Mouse (Mus musculus): Measurements from ENCODE around the gene Hist1h1e. TPM values are rescaled to one million over a fixed set of nuclear protein-coding genes. Genes with fewer than 3 reads are reported as not detected.
"Not testable (repeated sequence)": the region's sequence is repeated elsewhere in the genome, so short reads cannot be mapped to it uniquely, and the experiment has no call there.

The Hist1h1e gene
- polyA plus RNA-seq, 1 experiment from 2014 or later, result 17.6 TPM

DNA sequence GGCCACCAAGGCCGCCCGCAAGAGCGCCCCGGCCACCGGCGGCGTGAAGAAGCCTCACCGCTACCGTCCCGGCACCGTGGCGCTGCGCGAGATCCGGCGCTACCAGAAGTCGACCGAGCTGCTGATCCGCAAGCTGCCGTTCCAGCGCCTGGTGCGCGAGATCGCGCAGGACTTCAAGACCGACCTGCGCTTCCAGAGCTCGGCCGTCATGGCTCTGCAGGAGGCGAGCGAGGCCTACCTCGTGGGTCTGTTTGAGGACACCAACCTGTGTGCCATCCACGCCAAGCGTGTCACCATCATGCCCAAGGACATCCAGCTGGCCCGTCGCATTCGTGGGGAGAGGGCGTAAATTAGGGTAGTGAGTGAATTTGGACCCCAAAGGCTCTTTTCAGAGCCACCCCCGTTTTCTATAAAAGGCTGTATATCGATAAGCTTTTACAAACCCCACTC lies 46.5 kb downstream of the Hist1h1e start:
- Histone ChIP-seq H3K27ac (ENCODE audit: low read depth, low read length) (peak overlapping the region; percentile 78), H3K4me3 (ENCODE audit: low read length) (peak overlapping the region; percentile 54), H3K4me2 (replicated peaks; ENCODE audit: low read depth, low read length) (peak overlapping the region; percentile 60), H3K9ac (ENCODE audit: low read depth, low read length) (peak overlapping the region; percentile 80)
- 0% methylated on average over 8 of the region's 40 CpGs for WGBS
- not testable (repeated sequence) for H3K27me3 ChIP-seq (ENCODE audit: control insufficient read depth, insufficient read depth, low read length); H3K9me3 ChIP-seq (ENCODE audit: control insufficient read depth, low read length); H3K4me1 ChIP-seq (ENCODE audit: control insufficient read depth, insufficient read depth, low read length); ATAC-seq (ENCODE audit: low FRiP score, low TSS enrichment); H3K36me3 ChIP-seq (ENCODE audit: control insufficient read depth, insufficient read depth, low read length)

- Histone ChIP-seq H3K27me3 (ENCODE audit: control insufficient read depth, insufficient read depth, low read length) (no peaks in the 10 kb centered on the region), H3K4me1 (ENCODE audit: control insufficient read depth, insufficient read depth, low read length) (0 out of 2 replicates have a peak, but pooled peaks cover 6% of the 10 kb centered on the region), H3K9ac (ENCODE audit: low read depth, low read length) (peak within 1 kb of the TSS; percentile 80), H3K4me3 (ENCODE audit: low read length) (peak within 1 kb of the TSS; percentile 54), H3K27ac (ENCODE audit: low read depth, low read length) (peak within 1 kb of the TSS; percentile 94), H3K4me2 (replicated peaks; ENCODE audit: low read depth, low read length) (peak within 1 kb of the TSS; percentile 60), H3K9me3 (ENCODE audit: control insufficient read depth, low read length) (no peaks in the 10 kb centered on the region), H3K36me3 (ENCODE audit: control insufficient read depth, insufficient read depth, low read length) (no peaks in the 10 kb centered on the region)
- peak; percentile 66 for ATAC-seq (ENCODE audit: low FRiP score, low TSS enrichment)
- WGBS, result under 1% methylated on average over 18 of the region's 18 CpGs
Measured at GRCm38 (mm10) chr13:23575271-23575851, 47.0 kb downstream of the Hist1h1e start, which contains the start of gene Hist1h3d. Gene Hist1h3d (plus strand): TSS chr13:23575763.

DNA sequence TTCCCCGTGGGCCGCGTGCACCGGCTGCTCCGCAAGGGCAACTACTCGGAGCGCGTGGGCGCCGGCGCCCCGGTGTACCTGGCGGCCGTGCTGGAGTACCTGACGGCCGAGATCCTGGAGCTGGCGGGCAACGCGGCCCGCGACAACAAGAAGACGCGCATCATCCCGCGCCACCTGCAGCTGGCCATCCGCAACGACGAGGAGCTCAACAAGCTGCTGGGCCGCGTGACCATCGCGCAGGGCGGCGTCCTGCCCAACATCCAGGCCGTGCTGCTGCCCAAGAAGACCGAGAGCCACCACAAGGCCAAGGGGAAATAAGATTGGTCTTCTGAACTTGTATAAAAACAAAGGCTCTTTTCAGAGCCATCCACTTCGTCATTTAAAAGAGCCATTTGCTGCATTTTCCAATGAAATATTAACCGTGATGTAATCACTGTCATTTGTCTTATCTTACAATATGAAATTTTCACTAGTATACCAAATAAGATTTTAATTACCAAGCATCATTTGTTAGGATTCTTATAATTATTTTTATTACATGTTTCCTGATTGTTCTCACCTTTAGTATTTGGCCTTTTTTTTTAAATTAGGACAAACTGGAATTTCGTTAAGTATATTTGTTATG lies 47.7 kb downstream of the Hist1h1e start:
- 4% methylated on average over 7 of the region's 39 CpGs for WGBS
- Histone ChIP-seq H3K27ac (ENCODE audit: low read depth, low read length) (peak overlapping the region; percentile 94), H3K4me3 (ENCODE audit: low read length) (peak overlapping the region; percentile 54), H3K4me2 (replicated peaks; ENCODE audit: low read depth, low read length) (peak overlapping the region; percentile 46), H3K9ac (ENCODE audit: low read depth, low read length) (peak overlapping the region; percentile 82)
- H3K4me1 ChIP-seq (ENCODE audit: control insufficient read depth, insufficient read depth, low read length); H3K9me3 ChIP-seq (ENCODE audit: control insufficient read depth, low read length); ATAC-seq (ENCODE audit: low FRiP score, low TSS enrichment); H3K36me3 ChIP-seq (ENCODE audit: control insufficient read depth, insufficient read depth, low read length); H3K27me3 ChIP-seq (ENCODE audit: control insufficient read depth, insufficient read depth, low read length): not testable (repeated sequence)

GRCm38 (mm10) chr13:23573898-23574524 lies 48.3 kb downstream of the Hist1h1e start, which contains the start of the genes Hist1h2bf and Hist1h2ad:
Gene Hist1h2bf (minus strand): TSS chr13:23574196.
Gene Hist1h2ad (plus strand): TSS chr13:23574381.
- H3K9me3 ChIP-seq (ENCODE audit: control insufficient read depth, low read length); H3K4me1 ChIP-seq (ENCODE audit: control insufficient read depth, insufficient read depth, low read length); H3K27me3 ChIP-seq (ENCODE audit: control insufficient read depth, insufficient read depth, low read length); H3K36me3 ChIP-seq (ENCODE audit: control insufficient read depth, insufficient read depth, low read length): not testable (repeated sequence)
- WGBS, result under 1% methylated on average over 30 of the region's 42 CpGs
- ATAC-seq (ENCODE audit: low FRiP score, low TSS enrichment), result peak; percentile 92
- peak within 1 kb of the TSS; percentile 82 for H3K9ac ChIP-seq (ENCODE audit: low read depth, low read length)
- H3K27ac ChIP-seq (ENCODE audit: low read depth, low read length), result peak within 1 kb of the TSS; percentile 94
- H3K4me2 ChIP-seq (replicated peaks; ENCODE audit: low read depth, low read length), result peak within 1 kb of the TSS; percentile 69
- peak within 1 kb of the TSS; percentile 54 for H3K4me3 ChIP-seq (ENCODE audit: low read length)

- not testable (repeated sequence) for H3K36me3 ChIP-seq (ENCODE audit: control insufficient read depth, insufficient read depth, low read length); H3K4me1 ChIP-seq (ENCODE audit: control insufficient read depth, insufficient read depth, low read length); H3K27me3 ChIP-seq (ENCODE audit: control insufficient read depth, insufficient read depth, low read length); ATAC-seq (ENCODE audit: low FRiP score, low TSS enrichment); H3K9me3 ChIP-seq (ENCODE audit: control insufficient read depth, low read length)
- peak overlapping the region; percentile 82 for H3K9ac ChIP-seq (ENCODE audit: low read depth, low read length)
- peak overlapping the region; percentile 92 for H3K27ac ChIP-seq (ENCODE audit: low read depth, low read length)
- peak overlapping the region; percentile 43 for H3K4me3 ChIP-seq (ENCODE audit: low read length)
- H3K4me2 ChIP-seq (replicated peaks; ENCODE audit: low read depth, low read length), result peak overlapping the region; percentile 69
- WGBS, result 12% methylated on average over 17 of the region's 20 CpGs
Measured at GRCm38 (mm10) chr13:23573034-23573897, 49.1 kb downstream of the Hist1h1e start.

- peak overlapping the region; percentile 82 for H3K9ac ChIP-seq (ENCODE audit: low read depth, low read length)
- H3K27me3 ChIP-seq (ENCODE audit: control insufficient read depth, insufficient read depth, low read length), result no peaks in the 10 kb centered on the region
- no peaks in the 10 kb centered on the region for H3K36me3 ChIP-seq (ENCODE audit: control insufficient read depth, insufficient read depth, low read length)
- H3K4me3 ChIP-seq (ENCODE audit: low read length), result peak overlapping the region; percentile 43
- H3K9me3 ChIP-seq (ENCODE audit: control insufficient read depth, low read length), result no peaks in the 10 kb centered on the region
- ATAC-seq (ENCODE audit: low FRiP score, low TSS enrichment), result no peak
- H3K4me2 ChIP-seq (replicated peaks; ENCODE audit: low read depth, low read length), result peak overlapping the region; percentile 69
- 27% methylated on average over 2 of the region's 2 CpGs for WGBS
- 0 out of 2 replicates have a peak, but pooled peaks cover 6% of the 10 kb centered on the region for H3K4me1 ChIP-seq (ENCODE audit: control insufficient read depth, insufficient read depth, low read length)
- H3K27ac ChIP-seq (ENCODE audit: low read depth, low read length), result peak overlapping the region; percentile 92
Measured at GRCm38 (mm10) chr13:23572218-23573033, 49.9 kb downstream of the Hist1h1e start.

DNA sequence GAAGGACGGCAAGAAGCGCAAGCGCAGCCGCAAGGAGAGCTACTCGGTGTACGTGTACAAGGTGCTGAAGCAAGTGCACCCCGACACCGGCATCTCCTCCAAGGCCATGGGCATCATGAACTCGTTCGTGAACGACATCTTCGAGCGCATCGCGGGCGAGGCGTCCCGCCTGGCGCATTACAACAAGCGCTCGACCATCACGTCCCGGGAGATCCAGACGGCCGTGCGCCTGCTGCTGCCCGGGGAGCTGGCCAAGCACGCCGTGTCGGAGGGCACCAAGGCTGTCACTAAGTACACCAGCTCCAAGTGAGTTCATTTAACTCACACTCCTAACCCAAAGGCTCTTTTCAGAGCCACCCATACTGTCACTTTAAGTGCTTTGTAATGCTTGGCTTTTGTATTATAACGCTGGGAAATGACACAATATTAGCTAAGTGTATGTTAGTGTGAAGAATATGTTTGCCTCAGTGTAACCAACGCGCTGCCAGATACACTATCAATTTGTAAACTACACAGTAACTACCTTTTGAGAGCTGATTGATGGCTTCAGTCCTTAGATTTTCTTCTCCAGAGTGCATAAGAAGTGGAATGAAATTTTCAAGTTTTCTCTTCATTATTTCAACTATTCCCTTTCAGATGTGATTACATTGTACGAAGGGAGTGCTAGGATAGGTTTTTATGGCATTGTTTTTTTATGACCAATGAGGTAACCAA lies 50.7 kb downstream of the Hist1h1e start:
- ATAC-seq (ENCODE audit: low FRiP score, low TSS enrichment), result not testable (repeated sequence)

More for the DNA sequence above, 50.7 kb downstream of the Hist1h1e start:
- peak overlapping the region; percentile 82 for H3K9ac ChIP-seq (ENCODE audit: low read depth, low read length)
- H3K4me3 ChIP-seq (ENCODE audit: low read length), result peak overlapping the region; percentile 43
- not testable (repeated sequence) for H3K4me1 ChIP-seq (ENCODE audit: control insufficient read depth, insufficient read depth, low read length); H3K27me3 ChIP-seq (ENCODE audit: control insufficient read depth, insufficient read depth, low read length); H3K36me3 ChIP-seq (ENCODE audit: control insufficient read depth, insufficient read depth, low read length); H3K9me3 ChIP-seq (ENCODE audit: control insufficient read depth, low read length)
- peak overlapping the region; percentile 92 for H3K27ac ChIP-seq (ENCODE audit: low read depth, low read length)
- WGBS, result under 1% methylated on average over 13 of the region's 34 CpGs
- peak overlapping the region; percentile 69 for H3K4me2 ChIP-seq (replicated peaks; ENCODE audit: low read depth, low read length)

All from kidney, embryonic 14.5 days (tissue).